Mouse (Mus musculus): ENCODE results near the gene Suclg1. TPM values are rescaled to one million over a fixed set of nuclear protein-coding genes. Genes with fewer than 3 reads are reported as not detected.

The Suclg1 gene
- polyA plus RNA-seq, 1 experiment = 127 TPM

DNA sequence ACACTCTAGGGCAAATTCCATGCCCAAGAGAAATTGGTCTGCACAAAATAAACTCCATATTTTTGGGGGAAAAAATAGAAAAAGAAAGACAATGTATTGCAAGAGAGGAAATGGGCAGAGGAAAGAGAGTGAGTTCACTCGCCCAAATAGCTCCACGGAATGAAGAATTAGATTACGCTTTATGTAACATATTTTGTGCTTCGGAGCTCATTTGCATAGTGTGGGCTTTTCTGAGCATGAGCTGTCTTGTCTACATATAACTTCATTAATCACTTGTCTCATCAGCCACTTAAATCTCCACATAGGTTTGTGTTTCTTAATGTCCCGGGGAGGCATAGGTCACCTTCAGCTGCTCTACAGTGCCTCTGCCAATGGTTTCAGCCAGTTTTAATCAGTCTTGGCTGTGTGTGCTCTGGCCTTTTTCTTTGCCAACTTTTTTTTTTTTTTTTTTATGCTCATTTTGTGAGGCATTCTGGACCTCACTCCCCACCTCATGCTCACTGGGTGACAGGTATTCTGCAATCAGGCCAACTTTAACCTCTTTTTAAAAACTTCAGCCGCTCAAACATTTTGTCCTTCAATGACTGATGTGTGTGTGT, 13.8 kb upstream of the Suclg1 start:
- Histone ChIP-seq H3K79me3 (ENCODE audit: low read depth) (no peaks in the 10 kb centered on the region), H3K36me3 (ENCODE audit: control insufficient read depth, insufficient read depth) (no peaks in the 10 kb centered on the region), H3K79me2 (ENCODE audit: control insufficient read depth, insufficient read depth) (no peaks in the 10 kb centered on the region), H3ac (ENCODE audit: control insufficient read depth, insufficient read length, low read depth) (no peak overlapping the region), H3K4me3 (ENCODE audit: insufficient read depth, poor library complexity, severe bottlenecking) (no peak overlapping the region), H3K27me3 (ENCODE audit: control insufficient read depth, insufficient read depth, insufficient read length) (no peaks in the 10 kb centered on the region)
- TF ChIP-seq MYOD1 (IDR thresholded peaks at IDR 0.05; ENCODE audit: control insufficient read depth, insufficient read length, low read depth) (no peak), CEBPB (IDR thresholded peaks at IDR 0.05; ENCODE audit: low read depth) (no peak), MAX (IDR thresholded peaks at IDR 0.05) (no peak), USF1 (IDR thresholded peaks at IDR 0.05; ENCODE audit: low read depth) (no peak), MYOG (IDR thresholded peaks at IDR 0.05; ENCODE audit: control insufficient read depth, extremely low read depth, insufficient read length) (no peak), CTCF (IDR thresholded peaks at IDR 0.05; ENCODE audit: control insufficient read depth, insufficient read depth, insufficient read length) (no peak), FOSL1 (IDR thresholded peaks at IDR 0.05; ENCODE audit: insufficient read depth, low read length, poor library complexity, severe bottlenecking) (no peak)

DNA sequence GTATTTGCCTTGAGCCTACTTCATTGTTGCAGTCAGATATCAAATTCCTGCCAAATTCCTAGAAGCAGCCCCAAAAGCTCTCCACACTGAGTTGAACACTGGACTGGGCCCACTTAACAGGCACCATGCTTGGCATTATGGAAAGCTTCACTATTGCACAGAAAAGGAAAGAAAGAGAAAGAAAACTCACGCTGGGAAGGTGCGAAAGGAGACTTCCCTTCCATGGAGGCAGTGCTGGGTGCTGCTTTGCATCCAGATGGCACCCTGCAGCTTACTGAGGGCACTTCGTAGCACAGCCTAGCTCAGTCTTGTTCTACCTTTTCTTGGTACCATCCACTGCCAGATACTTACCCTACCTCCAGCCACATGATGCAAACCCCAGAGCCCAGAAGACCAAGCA, 12.5 kb upstream of the Suclg1 start:
- TF ChIP-seq CTCF (IDR thresholded peaks at IDR 0.05; ENCODE audit: control insufficient read depth, insufficient read depth, insufficient read length) = no peak
- no peak for TF ChIP-seq USF1 (IDR thresholded peaks at IDR 0.05; ENCODE audit: low read depth)
- no peak for TF ChIP-seq MAX (IDR thresholded peaks at IDR 0.05)
- Histone ChIP-seq H3K79me2 (ENCODE audit: control insufficient read depth, insufficient read depth) (no peaks in the 10 kb centered on the region), H3ac (ENCODE audit: control insufficient read depth, insufficient read length, low read depth) (no peak overlapping the region), H3K4me3 (ENCODE audit: insufficient read depth, poor library complexity, severe bottlenecking) (no peak overlapping the region), H3K79me3 (ENCODE audit: low read depth) (no peaks in the 10 kb centered on the region), H3K36me3 (ENCODE audit: control insufficient read depth, insufficient read depth) (no peaks in the 10 kb centered on the region), H3K27me3 (ENCODE audit: control insufficient read depth, insufficient read depth, insufficient read length) (no peaks in the 10 kb centered on the region)

- no peak for TF ChIP-seq MYOD1 (IDR thresholded peaks at IDR 0.05; ENCODE audit: control insufficient read depth, insufficient read length, low read depth)
- TF ChIP-seq FOSL1 (IDR thresholded peaks at IDR 0.05; ENCODE audit: insufficient read depth, low read length, poor library complexity, severe bottlenecking) = no peak
- TF ChIP-seq CEBPB (IDR thresholded peaks at IDR 0.05; ENCODE audit: low read depth) = no peak
- no peak for TF ChIP-seq USF1 (IDR thresholded peaks at IDR 0.05; ENCODE audit: low read depth)
- no peak for TF ChIP-seq MAX (IDR thresholded peaks at IDR 0.05)
- TF ChIP-seq CTCF (IDR thresholded peaks at IDR 0.05; ENCODE audit: control insufficient read depth, insufficient read depth, insufficient read length) = no peak
- no peak for TF ChIP-seq MYOG (IDR thresholded peaks at IDR 0.05; ENCODE audit: control insufficient read depth, extremely low read depth, insufficient read length)
- H3K4me3 ChIP-seq (ENCODE audit: insufficient read depth, poor library complexity, severe bottlenecking) = no peak overlapping the region
- H3K79me2 ChIP-seq (ENCODE audit: control insufficient read depth, insufficient read depth) = peaks cover 34% of the 10 kb centered on the region
- H3K79me3 ChIP-seq (ENCODE audit: low read depth) = peaks cover 22% of the 10 kb centered on the region
- H3ac ChIP-seq (ENCODE audit: control insufficient read depth, insufficient read length, low read depth) = no peak overlapping the region
- no peaks in the 10 kb centered on the region for H3K36me3 ChIP-seq (ENCODE audit: control insufficient read depth, insufficient read depth)
- H3K27me3 ChIP-seq (ENCODE audit: control insufficient read depth, insufficient read depth, insufficient read length) = no peaks in the 10 kb centered on the region
These were observed 1.4 kb upstream of the Suclg1 start for GRCm38 (mm10) chr6:73246821-73247220.

DNA sequence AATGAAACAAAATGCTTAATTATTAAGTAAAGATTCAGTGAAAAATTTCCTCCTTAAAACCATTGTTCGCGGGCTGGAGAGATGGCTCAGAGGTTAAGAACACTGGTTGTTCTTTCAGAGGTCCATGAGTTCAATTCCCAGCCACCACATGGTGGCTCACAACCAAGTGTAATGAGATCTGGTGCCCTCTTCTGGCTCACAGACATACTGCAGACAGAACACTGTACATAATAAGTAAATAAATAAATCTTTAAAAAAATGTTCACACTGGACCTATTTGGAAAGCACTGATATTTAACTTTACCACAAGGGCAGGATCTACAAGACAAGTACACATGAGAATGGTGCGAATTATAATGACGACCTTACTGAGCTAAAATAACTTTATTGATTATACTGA, 730 bp upstream of the Suclg1 start:
- H3ac ChIP-seq (ENCODE audit: control insufficient read depth, insufficient read length, low read depth) = no peak overlapping the region
- TF ChIP-seq CEBPB (IDR thresholded peaks at IDR 0.05; ENCODE audit: low read depth) = no peak
- no peak for TF ChIP-seq USF1 (IDR thresholded peaks at IDR 0.05; ENCODE audit: low read depth)
- no peak for TF ChIP-seq MYOD1 (IDR thresholded peaks at IDR 0.05; ENCODE audit: control insufficient read depth, insufficient read length, low read depth)
- no peak for TF ChIP-seq MAX (IDR thresholded peaks at IDR 0.05)
- H3K4me3 ChIP-seq (ENCODE audit: insufficient read depth, poor library complexity, severe bottlenecking) = no peak overlapping the region
- peaks cover 40% of the 10 kb centered on the region for H3K79me2 ChIP-seq (ENCODE audit: control insufficient read depth, insufficient read depth)
- peaks cover 29% of the 10 kb centered on the region for H3K79me3 ChIP-seq (ENCODE audit: low read depth)
- H3K36me3 ChIP-seq (ENCODE audit: control insufficient read depth, insufficient read depth) = no peaks in the 10 kb centered on the region
- no peaks in the 10 kb centered on the region for H3K27me3 ChIP-seq (ENCODE audit: control insufficient read depth, insufficient read depth, insufficient read length)

DNA sequence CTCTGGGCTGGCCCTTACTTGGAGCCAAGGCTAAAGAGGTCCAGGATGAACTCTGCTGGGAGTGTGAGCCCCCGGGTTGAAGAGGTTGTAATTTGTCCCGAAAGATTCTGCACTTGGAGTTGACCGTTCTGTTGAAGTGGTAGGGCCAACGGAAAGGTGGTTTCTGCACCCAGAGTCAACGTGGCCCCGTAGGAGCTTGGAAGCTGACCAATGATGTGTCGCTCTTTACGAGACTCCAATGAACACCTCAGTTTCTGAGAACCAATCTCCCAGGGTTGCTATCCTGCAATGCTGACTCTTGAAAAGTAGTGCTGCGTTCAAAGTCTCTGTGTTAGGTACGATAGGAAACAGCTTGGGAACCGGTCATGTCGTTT, 854 bp downstream of the Suclg1 start:
- Histone ChIP-seq H3K79me2 (ENCODE audit: control insufficient read depth, insufficient read depth) (peaks cover 56% of the 10 kb centered on the region), H3K36me3 (ENCODE audit: control insufficient read depth, insufficient read depth) (no peaks in the 10 kb centered on the region), H3ac (ENCODE audit: control insufficient read depth, insufficient read length, low read depth) (peak overlapping the region; percentile 81), H3K4me3 (ENCODE audit: insufficient read depth, poor library complexity, severe bottlenecking) (peak overlapping the region; percentile 87), H3K27me3 (ENCODE audit: control insufficient read depth, insufficient read depth, insufficient read length) (no peaks in the 10 kb centered on the region), H3K79me3 (ENCODE audit: low read depth) (peaks cover 42% of the 10 kb centered on the region)
- TF ChIP-seq CTCF (IDR thresholded peaks at IDR 0.05; ENCODE audit: control insufficient read depth, insufficient read depth, insufficient read length) (no peak), MYOG (IDR thresholded peaks at IDR 0.05; ENCODE audit: control insufficient read depth, extremely low read depth, insufficient read length) (no peak), CEBPB (IDR thresholded peaks at IDR 0.05; ENCODE audit: low read depth) (no peak), MAX (IDR thresholded peaks at IDR 0.05) (no peak), USF1 (IDR thresholded peaks at IDR 0.05; ENCODE audit: low read depth) (no peak)

DNA sequence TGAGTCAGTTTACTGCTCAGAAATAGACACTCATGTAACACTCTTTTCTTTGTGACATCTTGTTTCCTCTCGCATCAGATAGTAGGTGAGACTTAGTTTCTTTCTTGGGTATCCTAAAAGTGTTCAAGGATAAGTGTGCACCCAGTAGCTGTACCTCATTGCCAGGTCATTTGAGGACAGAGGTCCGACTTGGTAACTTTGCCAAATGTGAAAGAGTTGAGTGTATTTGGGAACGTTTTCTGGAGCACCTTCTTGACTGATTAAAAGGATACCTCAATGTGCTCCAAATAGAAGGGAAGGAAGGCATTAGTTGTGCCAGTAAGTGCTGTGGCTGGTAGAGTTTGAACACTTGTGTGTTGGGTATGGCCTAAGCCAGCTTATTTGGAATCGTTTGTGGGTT, 1.7 kb downstream of the Suclg1 start:
- no peak overlapping the region for H3K4me3 ChIP-seq (ENCODE audit: insufficient read depth, poor library complexity, severe bottlenecking)
- H3ac ChIP-seq (ENCODE audit: control insufficient read depth, insufficient read length, low read depth) = no peak overlapping the region
- no peaks in the 10 kb centered on the region for H3K36me3 ChIP-seq (ENCODE audit: control insufficient read depth, insufficient read depth)
- peaks cover 47% of the 10 kb centered on the region for H3K79me3 ChIP-seq (ENCODE audit: low read depth)
- peaks cover 64% of the 10 kb centered on the region for H3K79me2 ChIP-seq (ENCODE audit: control insufficient read depth, insufficient read depth)
- H3K27me3 ChIP-seq (ENCODE audit: control insufficient read depth, insufficient read depth, insufficient read length) = no peaks in the 10 kb centered on the region
- TF ChIP-seq USF1 (IDR thresholded peaks at IDR 0.05; ENCODE audit: low read depth) = no peak
